Mouse (Mus musculus) midbrain, postnatal 0 days (tissue): Measurements from ENCODE around the gene Trem1. TPM values are rescaled to one million over a fixed set of nuclear protein-coding genes. Genes with fewer than 3 reads are reported as not detected.
A peak's percentile ranks its signal among the peaks of the same experiment; 100 is the strongest.

Experiments
- ATAC-seq: fragments of 200-750 bp; cut with Nextera tagmentation; 2 replicates; pipeline ENCODE4 v1.8.0; 2017; ENCODE audit warnings: moderate number of reproducible peaks, mild to moderate bottlenecking, moderate TSS enrichment, moderate library complexity; ENCODE audit not compliant: low FRiP score
- DNase-seq: peaks from one replicate; pipeline ENCODE4 v3.0.0-alpha.2; 2015; ENCODE audit warnings: low spot score
- H3K27ac ChIP-seq: fragments of 300-500 bp; sonication (generic); 2 replicates; pipeline ENCODE4 v1.5.1; 2014; ENCODE audit warnings: low read depth, mild to moderate bottlenecking, low read length, mixed read lengths
- H3K27me3 ChIP-seq: fragments of 300-500 bp; sonication (generic); 2 replicates; pipeline ENCODE4 v1.6.1; 2014; ENCODE audit warnings: low read length, control low read depth, mixed read lengths; ENCODE audit not compliant: insufficient read depth
- H3K36me3 ChIP-seq: fragments of 300-500 bp; sonication (generic); 2 replicates; pipeline ENCODE4 v1.6.1; 2014; ENCODE audit warnings: low read length, control low read depth, mixed read lengths; ENCODE audit not compliant: insufficient read depth
- H3K4me1 ChIP-seq: fragments of 300-500 bp; sonication (generic); 2 replicates; pipeline ENCODE4 v1.6.1; 2014; ENCODE audit warnings: mild to moderate bottlenecking, control low read depth, antibody characterized with exemption, low read length, mixed read lengths; ENCODE audit not compliant: insufficient read depth
- H3K4me2 ChIP-seq: fragments of 300-500 bp; sonication (generic); 2 replicates; pipeline ENCODE4 v1.6.1; 2014; ENCODE audit warnings: low read depth, mild to moderate bottlenecking, low read length, mixed read lengths; ENCODE audit not compliant: poor library complexity, severe bottlenecking
- H3K4me3 ChIP-seq: fragments of 300-500 bp; sonication (generic); 2 replicates; pipeline ENCODE4 v1.5.1; 2014; ENCODE audit warnings: low read depth, mild to moderate bottlenecking, low read length, moderate library complexity
- H3K9ac ChIP-seq: fragments of 300-500 bp; sonication (generic); replicated peaks from 2 replicates; pipeline ENCODE4 v1.6.1; 2014; ENCODE audit warnings: mild to moderate bottlenecking, low read length, moderate library complexity, mixed read lengths; ENCODE audit not compliant: poor library complexity, severe bottlenecking
- H3K9me3 ChIP-seq: fragments of 300-500 bp; sonication (generic); 2 replicates; pipeline ENCODE4 v1.6.1; 2016; ENCODE audit warnings: low read length, control low read depth
- CTCF ChIP-seq: IDR thresholded peaks from 2 replicates; pipeline ENCODE4 v1.5.1; 2016; ENCODE audit warnings: antibody characterized with exemption, mild to moderate bottlenecking
- WGBS: fragments of 180-500 bp; shearing (Covaris S2); extraction: QIAGEN DNeasy Blood & Tissue Kit; methylation state at CpG from one replicate; pipeline ENCODE4 v1.1.7; 2014; 5-methylcytosine and 5-hydroxymethylcytosine counted together
- polyA plus RNA-seq: library from polyadenylated mRNA; unstranded; fragments of >200 nt; fragmentation: Nextera tagmentation; extraction: Ambion mirVana; gene quantifications from 2 replicates; pipeline ENCODE4 v1.2.1, GENCODE M21; 2015
- total RNA-seq: library from RNA; depleted of rRNA; stranded (reverse); fragments of >200 nt; gene quantifications from 2 replicates; pipeline ENCODE4 v1.2.3, GENCODE M21; 2014

The Trem1 gene
- total and polyA plus RNA-seq, 2 experiments from 2014 or later: not detected

- H3K27ac ChIP-seq: no peak overlapping the region
- no peak overlapping the region for H3K4me2 ChIP-seq
- H3K9me3 ChIP-seq: no peaks in the 10 kb centered on the region
- H3K36me3 ChIP-seq: no peaks in the 10 kb centered on the region
- H3K4me1 ChIP-seq: no peaks in the 10 kb centered on the region
- ATAC-seq (no peak), DNase-seq (no peak)
- no peaks in the 10 kb centered on the region for H3K27me3 ChIP-seq
- H3K9ac ChIP-seq: no peak overlapping the region
- TF ChIP-seq CTCF: no peak
- no peak overlapping the region for H3K4me3 ChIP-seq
Measured at GRCm38 (mm10) chr17:48278381-48278780, 45.8 kb downstream of the Trem1 start.

DNA sequence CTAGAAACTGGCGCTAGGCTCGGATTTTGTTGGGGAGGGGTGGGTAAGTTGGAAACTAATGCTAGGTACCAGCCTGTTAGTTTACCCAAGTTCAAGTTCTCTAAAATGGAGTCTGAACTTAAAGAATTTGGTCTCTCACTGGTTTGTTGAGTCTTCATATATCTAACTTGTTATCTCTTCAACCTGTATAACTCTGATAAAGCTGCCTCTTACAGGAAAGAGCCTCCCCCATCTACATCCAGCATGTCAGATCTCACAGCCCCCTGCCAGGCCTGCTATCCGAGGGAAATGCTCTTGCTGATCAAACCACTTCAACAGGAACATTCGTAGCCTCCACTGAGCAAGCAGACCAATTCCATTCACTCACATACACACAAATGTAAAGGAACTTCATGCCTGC, 46.4 kb downstream of the Trem1 start:
- 85% methylated on average over 4 of the region's 4 CpGs for WGBS

DNA sequence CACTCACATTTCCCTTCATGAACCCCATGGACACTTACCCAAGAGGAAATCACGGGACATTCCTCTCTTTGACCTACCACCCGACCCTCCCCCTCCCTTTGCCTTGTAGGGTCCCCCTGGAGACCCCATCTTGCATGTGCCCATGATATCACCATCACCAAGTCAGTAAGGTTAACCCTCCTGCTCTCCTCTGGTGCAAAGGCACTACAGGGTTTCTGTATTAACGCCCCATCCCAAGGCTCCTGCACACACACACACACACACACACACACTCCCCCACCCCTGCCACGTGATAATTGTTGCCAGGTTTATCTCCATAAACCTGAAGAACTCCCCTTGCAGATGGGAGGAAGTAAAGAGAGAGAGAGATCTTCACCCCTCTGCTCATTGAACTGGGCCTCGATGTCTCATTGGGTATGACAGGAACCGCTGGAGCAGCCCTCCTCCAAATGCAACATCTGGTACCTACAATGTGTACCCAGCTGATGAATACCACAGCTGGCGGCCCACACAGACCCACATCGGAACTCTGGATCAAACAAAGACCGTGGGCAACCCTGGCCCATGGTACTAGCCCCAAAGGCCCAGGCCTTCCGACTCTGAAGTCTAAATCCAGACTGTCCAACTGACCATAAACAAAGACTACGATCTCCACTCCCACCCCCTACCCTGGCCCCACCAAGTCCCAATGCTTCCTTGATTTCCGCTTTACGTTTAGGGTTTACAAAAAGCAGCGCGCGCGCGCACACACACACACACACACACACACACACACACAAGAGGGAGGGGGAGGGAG, 48.6 kb downstream of the Trem1 start:
- H3K36me3 ChIP-seq: no peaks in the 10 kb centered on the region
- DNase-seq: no peak
- H3K4me3 ChIP-seq: peak overlapping the region; percentile 21
- no peak overlapping the region; the same call in 1 of the 2 replicates for H3K9ac ChIP-seq
- H3K27ac ChIP-seq: no peak overlapping the region
- no peaks in the 10 kb centered on the region for H3K4me1 ChIP-seq
- TF ChIP-seq CTCF: no peak
- H3K9me3 ChIP-seq: no peaks in the 10 kb centered on the region
- ATAC-seq: no peak
- H3K4me2 ChIP-seq: peak overlapping the region; percentile 44
- no peaks in the 10 kb centered on the region for H3K27me3 ChIP-seq
- 23% methylated on average over 18 of the region's 18 CpGs for WGBS

More for the DNA sequence above, 46.4 kb downstream of the Trem1 start:
- DNase-seq (no peak), ATAC-seq (no peak)
- TF ChIP-seq CTCF: no peak
- no peak overlapping the region for H3K9ac ChIP-seq
- H3K27ac ChIP-seq: no peak overlapping the region
- no peaks in the 10 kb centered on the region for H3K4me1 ChIP-seq
- H3K4me3 ChIP-seq: no peak overlapping the region
- H3K27me3 ChIP-seq: no peaks in the 10 kb centered on the region
- no peaks in the 10 kb centered on the region for H3K9me3 ChIP-seq
- no peaks in the 10 kb centered on the region for H3K36me3 ChIP-seq
- H3K4me2 ChIP-seq: no peak overlapping the region

GRCm38 (mm10) chr17:48281739-48282085, 49.1 kb downstream of the Trem1 start:
- TF ChIP-seq CTCF: no peak
- Histone ChIP-seq H3K4me3 (peak overlapping the region; percentile 21), H3K36me3 (no peaks in the 10 kb centered on the region), H3K9ac (no peak overlapping the region), H3K27ac (no peak overlapping the region), H3K27me3 (no peaks in the 10 kb centered on the region), H3K9me3 (no peaks in the 10 kb centered on the region), H3K4me1 (no peaks in the 10 kb centered on the region), H3K4me2 (peak overlapping the region; percentile 44)
- ATAC-seq (no peak), DNase-seq (peak; percentile 51)
- 6% methylated on average over 3 of the region's 3 CpGs for WGBS

- WGBS: 58% methylated on average over 1 of the region's 1 CpGs
- H3K9ac ChIP-seq: no peak overlapping the region
- H3K9me3 ChIP-seq: no peaks in the 10 kb centered on the region; the same call in 1 of the 2 replicates
- ATAC-seq (no peak), DNase-seq (no peak)
- H3K27me3 ChIP-seq: no peaks in the 10 kb centered on the region
- H3K4me1 ChIP-seq: no peaks in the 10 kb centered on the region
- no peaks in the 10 kb centered on the region for H3K36me3 ChIP-seq
- no peak overlapping the region for H3K4me2 ChIP-seq
- TF ChIP-seq CTCF: no peak
- no peak overlapping the region for H3K4me3 ChIP-seq
- no peak overlapping the region for H3K27ac ChIP-seq
Measured at GRCm38 (mm10) chr17:48286765-48287164, 54.2 kb downstream of the Trem1 start.

GRCm38 (mm10) chr17:48287276-48287675, 54.7 kb downstream of the Trem1 start:
- WGBS: 65% methylated on average over 2 of the region's 2 CpGs
- ATAC-seq: no peak
- H3K27me3 ChIP-seq: no peaks in the 10 kb centered on the region
- no peaks in the 10 kb centered on the region; the same call in 1 of the 2 replicates for H3K9me3 ChIP-seq
- H3K4me1 ChIP-seq: no peaks in the 10 kb centered on the region
- H3K4me3 ChIP-seq: no peak overlapping the region
- TF ChIP-seq CTCF: peak; percentile 24; the same call in 1 of the 2 replicates
- no peak overlapping the region for H3K4me2 ChIP-seq
- H3K27ac ChIP-seq: no peak overlapping the region
- DNase-seq: no peak
- no peaks in the 10 kb centered on the region for H3K36me3 ChIP-seq
- H3K9ac ChIP-seq: no peak overlapping the region
